ENCODE assay signal across 28 mouse cellular contexts in the genomic region with DNA sequence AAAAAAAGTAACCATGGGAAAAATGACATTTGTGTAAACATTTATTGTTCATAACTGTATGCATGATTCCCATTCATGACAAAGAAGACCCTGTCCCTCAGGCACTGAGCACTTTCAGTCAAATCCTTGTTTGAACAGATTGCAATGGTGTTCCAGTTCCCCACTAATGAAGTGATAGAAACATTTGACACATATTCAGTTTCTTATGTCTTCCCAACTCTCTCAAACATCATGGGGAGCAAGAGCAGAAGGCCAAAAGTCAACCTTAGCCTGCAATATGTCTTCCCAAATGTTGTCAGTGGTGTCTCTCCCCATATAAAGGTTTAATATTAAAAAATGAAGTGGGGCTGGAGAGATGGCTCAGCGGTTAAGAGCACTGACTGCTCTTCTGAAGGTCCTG. TPM values are rescaled to one million over a fixed set of nuclear protein-coding genes. Genes with fewer than 3 reads are reported as not detected.
A peak's percentile ranks its signal among the peaks of the same experiment; 100 is the strongest.
DNase-seq lines count a peak whose midpoint lies in the region; ATAC-seq and TF ChIP-seq lines count a peak whose summit lies in the region.
"Had no signal": no experiment of that assay in that cellular context is flagged by ENCODE, and none has a peak within 500 bp of the region (broad histone marks: within the 10 kb centered on the region; RNA-seq: fewer than 3 reads in every experiment).

No protein-coding gene starts in this region.

- no peak overlapping the region for H3K4me3 ChIP-seq in lung, embryonic 16.5 days (ENCODE audit: low read length)
- H3K4me3 ChIP-seq in MEL (ENCODE audit: control insufficient read depth in 1 of 2, insufficient read depth in 1 of 2, low read depth in 2 of 2, low read length in 2 of 2), result no peak overlapping the region
- H3K4me3 ChIP-seq: embryonic facial prominence, embryonic 13.5 days; embryonic facial prominence, embryonic 15.5 days; erythroblast, embryonic 14.5 days; forebrain, embryonic 10.5 days; forebrain, embryonic 12.5 days had no signal

- TF ChIP-seq CTCF in MEL (IDR thresholded peaks at IDR 0.05 in 2 of 3, conservative IDR thresholded peaks at IDR 0.05 in 1 of 3; ENCODE audit: control insufficient read depth in 1 of 3, insufficient read depth in 1 of 3, low read depth in 2 of 3, low read length in 3 of 3, poor library complexity in 1 of 3, severe bottlenecking in 1 of 3), result no peak

- no peaks in the 10 kb centered on the region for H3K9me3 ChIP-seq in lung, embryonic 16.5 days (ENCODE audit: control insufficient read depth, low read length)
- H3K9me3 ChIP-seq in MEL (replicated peaks; ENCODE audit: insufficient read depth, low read length), result no peaks in the 10 kb centered on the region
- H3K9me3 ChIP-seq: embryonic facial prominence, embryonic 13.5 days; embryonic facial prominence, embryonic 15.5 days; forebrain, embryonic 10.5 days; forebrain, embryonic 12.5 days; G1E had no signal

- H3K4me1 ChIP-seq in lung, embryonic 16.5 days (replicated peaks; ENCODE audit: control insufficient read depth, insufficient read depth, low read length), result no peaks in the 10 kb centered on the region
- no peaks in the 10 kb centered on the region for H3K4me1 ChIP-seq in MEL (ENCODE audit: control insufficient read depth in 1 of 2, insufficient read depth in 2 of 2, low read length in 2 of 2)
- H3K4me1 ChIP-seq: embryonic facial prominence, embryonic 13.5 days; embryonic facial prominence, embryonic 15.5 days; forebrain, embryonic 10.5 days; forebrain, embryonic 12.5 days had no signal

- no peak for TF ChIP-seq EP300 in MEL (IDR thresholded peaks at IDR 0.05; ENCODE audit: low read depth in 1 of 2, low read length in 2 of 2)

- TF ChIP-seq RAD21 in MEL (IDR thresholded peaks at IDR 0.05; ENCODE audit: low read depth, low read length), result no peak

- H3K27me3 ChIP-seq in lung, embryonic 16.5 days (ENCODE audit: control insufficient read depth, insufficient read depth, low read depth, low read length), result no peaks in the 10 kb centered on the region
- 0 out of 4 replicates have a peak, but pooled peaks cover 0 to 2% of the 10 kb centered on the region in 2 experiments for H3K27me3 ChIP-seq in MEL (ENCODE audit: control insufficient read depth in 1 of 2, insufficient read depth in 2 of 2, low read length in 2 of 2)
- H3K27me3 ChIP-seq: CH12.LX; embryonic facial prominence, embryonic 13.5 days; embryonic facial prominence, embryonic 15.5 days; forebrain, embryonic 12.5 days had no signal

- no peaks in the 10 kb centered on the region for H3K36me3 ChIP-seq in lung, embryonic 16.5 days (ENCODE audit: control insufficient read depth, insufficient read depth, low read length)
- no peaks in the 10 kb centered on the region for H3K36me3 ChIP-seq in MEL (ENCODE audit: control insufficient read depth in 1 of 2, insufficient read depth in 2 of 2, low read length in 2 of 2)
- H3K36me3 ChIP-seq: embryonic facial prominence, embryonic 13.5 days; embryonic facial prominence, embryonic 15.5 days; forebrain, embryonic 10.5 days; forebrain, embryonic 12.5 days; G1E had no signal

- no peak for TF ChIP-seq POLR2A in MEL (IDR thresholded peaks at IDR 0.05; ENCODE audit: control insufficient read depth in 1 of 2, insufficient read depth in 1 of 2, low read depth in 1 of 2, low read length in 2 of 2, poor library complexity in 1 of 2)

- no peak overlapping the region for H3K27ac ChIP-seq in lung, embryonic 16.5 days (ENCODE audit: low read length)
- H3K27ac ChIP-seq in MEL (ENCODE audit: control insufficient read depth, low read depth, low read length), result no peak overlapping the region
- H3K27ac ChIP-seq: embryonic facial prominence, embryonic 13.5 days; embryonic facial prominence, embryonic 15.5 days; forebrain, embryonic 10.5 days; forebrain, embryonic 12.5 days had no signal

- peak; percentile 16 for DNase-seq in heart, adult 11 months
- DNase-seq in heart, adult 9 months (ENCODE audit: low spot score in 2 of 2), result no peak
- no peak for DNase-seq in lung, postnatal 36 days
- DNase-seq in MEL (ENCODE audit: low read depth, low spot score), result no peak
- DNase-seq: adrenal gland, adult 2 months; adrenal gland, postnatal 10 days; adrenal gland, postnatal 25 days; B cell, adult 2 months; cerebellum, adult 11 months; cerebellum, adult 18-20 months; cerebellum, adult 8-10 months; cerebellum, adult 9-11 months; cerebellum, postnatal 14 days; cerebellum, postnatal 36 days; embryo, embryonic 11 days had no signal

- WGBS in lung, embryonic 16.5 days, result 58% methylated on average over 1 of the region's 1 CpGs

- peak; percentile 65; the same call in 1 of the 2 replicates for ATAC-seq in lung, embryonic 16.5 days (ENCODE audit: low read depth)
- ATAC-seq: CD4-positive, CD25-positive, alpha-beta regulatory T cell, adult 4 months; forebrain, embryonic 14.5 days; forebrain, embryonic 16.5 days had no signal

- H3K9ac ChIP-seq in lung, embryonic 16.5 days (ENCODE audit: low read length), result no peak overlapping the region
- no peak overlapping the region for H3K9ac ChIP-seq in MEL (ENCODE audit: control insufficient read depth, low read depth, low read length, poor library complexity, severe bottlenecking)
- H3K9ac ChIP-seq: embryonic facial prominence, embryonic 13.5 days; embryonic facial prominence, embryonic 15.5 days; forebrain, embryonic 12.5 days had no signal

- H3K4me2 ChIP-seq in lung, embryonic 16.5 days (ENCODE audit: low read depth, low read length), result no peak overlapping the region
- H3K4me2 ChIP-seq: embryonic facial prominence, embryonic 13.5 days; embryonic facial prominence, embryonic 15.5 days; forebrain, embryonic 12.5 days had no signal

- H3K79me2 ChIP-seq in MEL (ENCODE audit: control insufficient read depth, insufficient read depth, low read length, poor library complexity), result no peaks in the 10 kb centered on the region

TF ChIP-seq in MEL, 35 proteins besides CTCF, POLR2A, EP300 and RAD21:
- TF ChIP-seq MXI1 (IDR thresholded peaks at IDR 0.05; ENCODE audit: low read depth, low read length), result no peak
- 0 out of 2 replicates have a peak, but pooled peaks have one; percentile 30 for TF ChIP-seq TBP (IDR thresholded peaks at IDR 0.05; ENCODE audit: low read depth, low read length)

RNA-seq across cellular contexts. Expression of gene Slc15a1, which starts 19.3 kb away (rescaled TPM):
- polyA plus RNA-seq in lung, embryonic 16.5 days (2015; fragmentation: Nextera tagmentation; extraction: Ambion mirVana), result 1.2 and 2.1 TPM in 2 replicates
- not detected in 2 replicates for total RNA-seq in MEL (2012; rRNA removed)
- not detected for polyA plus RNA-seq in MEL (2012; ENCODE audit: insufficient read depth in 1 of 2, insufficient read length in 2 of 2, low read depth in 1 of 2, low replicate concordance in 2 of 2, missing spikeins in 1 of 2)
- total RNA-seq: adrenal gland, postnatal 25 days; common myeloid progenitor, adult 5-6 weeks had no signal
- polyA plus RNA-seq: embryonic facial prominence, embryonic 11.5 days; forebrain, embryonic 10.5 days; forebrain, embryonic 12.5 days; forebrain, embryonic 14.5 days; forebrain, embryonic 16.5 days; G1E had no signal
